Mouse (Mus musculus) G1E (cell line): Measurements from ENCODE around the gene Ntan1. TPM values are rescaled to one million over a fixed set of nuclear protein-coding genes. Genes with fewer than 3 reads are reported as not detected.
"Not testable (repeated sequence)": the region's sequence is repeated elsewhere in the genome, so short reads cannot be mapped to it uniquely, and the experiment has no call there.

Source experiments
- ATAC-seq: 2 replicates; pipeline ENCODE4 v1.8.0; 2016; ENCODE audit warnings: mild to moderate bottlenecking; ENCODE audit not compliant: insufficient number of reproducible peaks, poor library complexity, low FRiP score, severe bottlenecking; ENCODE audit errors: extremely low read depth
- DNase-seq: peaks from one replicate; pipeline ENCODE4 v3.0.0; 2012; ENCODE audit warnings: low spot score
- H3K27me3 ChIP-seq: 2 replicates; pipeline ENCODE4 v1.6.1; 2012; ENCODE audit warnings: mild to moderate bottlenecking, low read length, inconsistent platforms; ENCODE audit not compliant: insufficient read depth
- H3K36me3 ChIP-seq: replicated peaks from 2 replicates; pipeline ENCODE3; 2012; ENCODE audit warnings: mild to moderate bottlenecking, inconsistent platforms
- H3K4me1 ChIP-seq: 2 replicates; pipeline ENCODE4 v1.6.1; 2012; ENCODE audit warnings: low read depth, low read length, inconsistent platforms, mixed read lengths; ENCODE audit not compliant: insufficient read depth
- H3K4me3 ChIP-seq: 2 replicates; pipeline ENCODE4 v1.5.1; 2012; ENCODE audit warnings: low read depth, mild to moderate bottlenecking, inconsistent platforms, low read length, moderate library complexity, mixed read lengths
- H3K9me3 ChIP-seq: replicated peaks from 2 replicates; pipeline ENCODE4 v1.6.1; 2012; ENCODE audit warnings: inconsistent platforms
- CTCF ChIP-seq: IDR thresholded peaks from 2 replicates; pipeline ENCODE4 v1.5.1; 2012; ENCODE audit warnings: low read depth, low read length, inconsistent platforms, mixed read lengths
- GATA1 ChIP-seq: IDR thresholded peaks from 2 replicates; pipeline ENCODE4 v1.6.1; 2012; ENCODE audit warnings: borderline replicate concordance, low read length, inconsistent platforms, mixed read lengths
- GATA2 ChIP-seq: IDR thresholded peaks from 2 replicates; pipeline ENCODE4 v1.6.1; 2012; ENCODE audit warnings: low read depth, low read length, inconsistent platforms, borderline replicate concordance
- POLR2AphosphoS5 ChIP-seq: IDR thresholded peaks from 2 replicates; pipeline ENCODE4 v1.6.1; 2012; ENCODE audit warnings: low read depth, low read length, inconsistent platforms; ENCODE audit not compliant: insufficient replicate concordance
- TAL1 ChIP-seq: conservative IDR thresholded peaks from 2 replicates; pipeline ENCODE4 v1.6.1; 2012; ENCODE audit warnings: low read depth, low read length, inconsistent platforms, mixed read lengths
- polyA plus RNA-seq: library from polyadenylated mRNA; stranded (reverse); fragments of >175 nt; gene quantifications from 2 replicates; pipeline ENCODE4 v1.2.3, GENCODE M21; 2012
- total RNA-seq, 2 experiments: library from RNA; stranded (forward) in 1 of 2; stranded (reverse) in 1 of 2; fragments of 200-1000 nt in 1 of 2; fragments of >200 nt in 1 of 2; fragmentation: Nextera tagmentation in 1 of 2; gene quantifications; 2 replicates each; pipeline ENCODE4 v1.2.3; 2014 to 2017

The Ntan1 gene
- total RNA-seq (2014; fragmentation: Nextera tagmentation) (39.7 and 54.2 TPM in 2 replicates), total RNA-seq (2017) (36.5 and 42.0 TPM in 2 replicates), polyA plus RNA-seq (9.0 and 9.2 TPM in 2 replicates)

- Histone ChIP-seq H3K9me3 (no peaks in the 10 kb centered on the region), H3K36me3 (peaks cover 47% of the 10 kb centered on the region), H3K27me3 (no peaks in the 10 kb centered on the region), H3K4me3 (peak within 1 kb of the TSS; percentile 86), H3K4me1 (peaks cover 45% of the 10 kb centered on the region)
- TF ChIP-seq CTCF, result no peak
- ATAC-seq, result peak; percentile 91
- peak; percentile 88 for DNase-seq
Measured at GRCm38 (mm10) chr16:13818560-13819393, at the start of gene Ntan1. Gene Ntan1, plus strand, starts transcription at chr16:13818845.

DNA sequence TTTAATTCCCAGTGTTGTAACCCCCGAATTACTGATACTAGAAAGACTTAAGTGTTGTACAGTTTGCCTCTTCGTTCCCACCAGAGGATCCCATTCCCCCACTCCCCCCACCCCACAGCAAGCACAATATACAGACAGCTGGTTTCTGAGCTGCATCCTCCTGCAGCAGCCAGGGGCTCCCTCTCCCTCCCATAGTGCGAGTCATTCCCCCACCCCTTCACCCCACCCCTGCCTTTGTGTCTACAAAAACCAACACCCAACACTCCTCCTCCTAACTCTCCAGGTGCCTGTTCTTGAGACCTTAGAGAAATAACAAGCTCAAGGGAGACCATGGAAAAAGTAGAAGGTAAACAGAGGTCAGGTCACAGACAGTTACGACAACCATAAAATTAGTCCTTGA lies 47.0 kb upstream of the Ntan1 start:
- not testable (repeated sequence) for H3K4me3 ChIP-seq, H3K4me1 ChIP-seq, ATAC-seq, H3K27me3 ChIP-seq, DNase-seq, H3K9me3 ChIP-seq, H3K36me3 ChIP-seq

- H3K27me3 ChIP-seq, H3K4me1 ChIP-seq, H3K36me3 ChIP-seq, H3K9me3 ChIP-seq, ATAC-seq, H3K4me3 ChIP-seq, DNase-seq: not testable (repeated sequence)
Measured at GRCm38 (mm10) chr16:13772051-13772450, 46.6 kb upstream of the Ntan1 start.

DNA sequence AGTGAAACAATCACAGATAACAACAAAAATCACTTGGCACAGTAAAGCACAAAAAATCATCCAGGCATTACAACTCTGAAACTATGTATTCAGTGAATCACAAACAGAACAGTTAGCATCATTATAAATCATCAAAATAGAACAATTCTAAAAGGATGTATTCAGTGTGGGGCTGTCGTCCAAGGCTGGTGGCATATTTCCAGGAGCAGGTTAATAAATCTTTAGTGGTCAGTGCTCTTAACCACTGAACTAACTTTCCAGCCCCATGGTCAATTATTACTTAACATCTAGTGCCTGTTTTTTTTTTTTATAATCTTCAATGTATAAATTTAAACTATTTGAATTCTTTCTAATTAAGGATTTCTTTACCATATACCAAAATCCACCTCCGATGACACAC lies 44.6 kb upstream of the Ntan1 start:
- not testable (repeated sequence) for DNase-seq, H3K4me3 ChIP-seq, H3K36me3 ChIP-seq, H3K27me3 ChIP-seq, H3K4me1 ChIP-seq, ATAC-seq
- peaks cover 12% of the 10 kb centered on the region for H3K9me3 ChIP-seq

GRCm38 (mm10) chr16:13774651-13775050 lies 44.0 kb upstream of the Ntan1 start:
- ATAC-seq, H3K4me3 ChIP-seq, DNase-seq, H3K4me1 ChIP-seq, H3K27me3 ChIP-seq, H3K36me3 ChIP-seq: not testable (repeated sequence)
- H3K9me3 ChIP-seq, result peaks cover 19% of the 10 kb centered on the region

- ATAC-seq, result peak; percentile 94
Measured at GRCm38 (mm10) chr16:13780353-13781036, 38.1 kb upstream of the Ntan1 start, which contains the start of gene Rrn3. Gene Rrn3, plus strand, starts transcription at chr16:13780708.

GRCm38 (mm10) chr16:13781216-13781615 lies 37.4 kb upstream of the Ntan1 start:
- H3K27me3 ChIP-seq, result no peaks in the 10 kb centered on the region
- TF ChIP-seq CTCF (no peak), TAL1 (no peak), POLR2AphosphoS5 (no peak), GATA2 (no peak), GATA1 (no peak)
- peak; percentile 37 for DNase-seq
- ATAC-seq, result no peak
- H3K9me3 ChIP-seq, result peaks cover 20% of the 10 kb centered on the region
- H3K36me3 ChIP-seq, result peaks cover 47% of the 10 kb centered on the region
- peaks cover 32% of the 10 kb centered on the region for H3K4me1 ChIP-seq
- H3K4me3 ChIP-seq, result peak overlapping the region; percentile 89

More at GRCm38 (mm10) chr16:13780353-13781036, 38.1 kb upstream of the Ntan1 start, which contains the start of gene Rrn3:
- Histone ChIP-seq H3K9me3 (peaks cover 20% of the 10 kb centered on the region), H3K27me3 (no peaks in the 10 kb centered on the region), H3K36me3 (peaks cover 40% of the 10 kb centered on the region), H3K4me1 (peaks cover 27% of the 10 kb centered on the region), H3K4me3 (peak within 1 kb of the TSS; percentile 89)
- peak; percentile 94 for DNase-seq
- no peak for TF ChIP-seq GATA1
- no peak for TF ChIP-seq TAL1
- TF ChIP-seq POLR2AphosphoS5, result no peak
- TF ChIP-seq GATA2, result no peak
- TF ChIP-seq CTCF, result no peak
